Mouse (Mus musculus) E14TG2a.4 (cell line): ENCODE measurements around the gene Dusp15.

Experiments used
- CTCF ChIP-seq: conservative IDR thresholded peaks from 2 replicates; pipeline ENCODE4 v1.5.1; 2014; ENCODE audit warnings: low read length
- NANOG ChIP-seq: IDR thresholded peaks from 2 replicates; pipeline ENCODE4 v1.6.1; 2014; ENCODE audit warnings: borderline replicate concordance, low read length, mixed read lengths
- POU5F1 ChIP-seq: IDR thresholded peaks from 2 replicates; pipeline ENCODE4 v1.6.1; 2014; ENCODE audit warnings: low read length, borderline replicate concordance

GRCm38 (mm10) chr2:152905036-152905829, 46.3 kb downstream of the Dusp15 start:
- no peak for TF ChIP-seq CTCF
- no peak for TF ChIP-seq POU5F1
- TF ChIP-seq NANOG, result no peak
